Mouse (Mus musculus): ENCODE results near the gene Vps52. TPM values are rescaled to one million over a fixed set of nuclear protein-coding genes. Genes with fewer than 3 reads are reported as not detected.

Vps52 gene
- polyA plus RNA-seq, 1 experiment, result 24.4 TPM

DNA sequence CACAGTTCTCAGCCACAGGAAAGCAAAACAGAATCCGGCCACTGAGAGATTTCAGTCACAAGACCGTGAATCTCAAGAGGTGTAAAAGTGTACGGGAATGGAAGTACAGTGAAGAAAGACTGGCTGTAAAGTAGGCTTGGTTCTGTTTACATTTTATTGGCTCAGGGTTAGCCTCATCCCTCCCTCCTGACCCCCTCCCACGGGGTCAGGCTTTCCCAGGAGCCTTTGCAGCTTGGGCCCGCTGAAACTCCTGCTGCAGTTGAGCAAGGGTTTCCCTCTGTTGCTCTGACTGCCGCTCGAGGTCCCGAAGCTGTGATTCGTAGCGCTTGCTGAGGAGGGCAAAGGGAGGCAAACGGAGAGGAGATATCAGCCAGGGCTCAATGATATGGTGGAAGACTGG is 16.8 kb upstream of the Vps52 start:
- Histone ChIP-seq H3K36me3 (ENCODE audit: control insufficient read depth, insufficient read depth) (peaks cover 10% of the 10 kb centered on the region), H3K27me3 (ENCODE audit: control insufficient read depth, insufficient read depth, insufficient read length) (no peaks in the 10 kb centered on the region), H3ac (ENCODE audit: control insufficient read depth, insufficient read length, low read depth) (no peak overlapping the region), H3K79me2 (ENCODE audit: control insufficient read depth, insufficient read depth) (peaks cover 51% of the 10 kb centered on the region), H3K4me3 (ENCODE audit: insufficient read depth, poor library complexity, severe bottlenecking) (no peak overlapping the region), H3K79me3 (ENCODE audit: low read depth) (peaks cover 23% of the 10 kb centered on the region)
- TF ChIP-seq MYOG (IDR thresholded peaks at IDR 0.05; ENCODE audit: control insufficient read depth, extremely low read depth, insufficient read length) (no peak), CEBPB (IDR thresholded peaks at IDR 0.05; ENCODE audit: low read depth) (no peak), CTCF (IDR thresholded peaks at IDR 0.05; ENCODE audit: control insufficient read depth, insufficient read depth, insufficient read length) (no peak), MAX (IDR thresholded peaks at IDR 0.05) (no peak), MYOD1 (IDR thresholded peaks at IDR 0.05; ENCODE audit: control insufficient read depth, insufficient read length, low read depth) (no peak), USF1 (IDR thresholded peaks at IDR 0.05; ENCODE audit: low read depth) (no peak), FOSL1 (IDR thresholded peaks at IDR 0.05; ENCODE audit: insufficient read depth, low read length, poor library complexity, severe bottlenecking) (no peak)

- H3K4me3 ChIP-seq (ENCODE audit: insufficient read depth, poor library complexity, severe bottlenecking), result peak within 1 kb of the TSS; percentile 98
- no peaks in the 10 kb centered on the region for H3K27me3 ChIP-seq (ENCODE audit: control insufficient read depth, insufficient read depth, insufficient read length)
- peaks cover 10% of the 10 kb centered on the region for H3K36me3 ChIP-seq (ENCODE audit: control insufficient read depth, insufficient read depth)
- TF ChIP-seq MYOD1 (IDR thresholded peaks at IDR 0.05; ENCODE audit: control insufficient read depth, insufficient read length, low read depth), result no peak
- no peak for TF ChIP-seq MAX (IDR thresholded peaks at IDR 0.05)
- no peak for TF ChIP-seq FOSL1 (IDR thresholded peaks at IDR 0.05; ENCODE audit: insufficient read depth, low read length, poor library complexity, severe bottlenecking)
- no peak for TF ChIP-seq USF1 (IDR thresholded peaks at IDR 0.05; ENCODE audit: low read depth)
- TF ChIP-seq CEBPB (IDR thresholded peaks at IDR 0.05; ENCODE audit: low read depth), result no peak
- no peak for TF ChIP-seq MYOG (IDR thresholded peaks at IDR 0.05; ENCODE audit: control insufficient read depth, extremely low read depth, insufficient read length)
- no peak for TF ChIP-seq CTCF (IDR thresholded peaks at IDR 0.05; ENCODE audit: control insufficient read depth, insufficient read depth, insufficient read length)
- H3K79me3 ChIP-seq (ENCODE audit: low read depth), result peaks cover 23% of the 10 kb centered on the region
- peak within 1 kb of the TSS; percentile 83 for H3ac ChIP-seq (ENCODE audit: control insufficient read depth, insufficient read length, low read depth)
- H3K79me2 ChIP-seq (ENCODE audit: control insufficient read depth, insufficient read depth), result peaks cover 51% of the 10 kb centered on the region
Observed at GRCm38 (mm10) chr17:33940206-33940805, 15.3 kb upstream of the Vps52 start, which contains the start of the genes Pfdn6 and Wdr46. Gene Pfdn6, minus strand, starts transcription at chr17:33940343. Gene Wdr46, plus strand, starts transcription at chr17:33940660.

DNA sequence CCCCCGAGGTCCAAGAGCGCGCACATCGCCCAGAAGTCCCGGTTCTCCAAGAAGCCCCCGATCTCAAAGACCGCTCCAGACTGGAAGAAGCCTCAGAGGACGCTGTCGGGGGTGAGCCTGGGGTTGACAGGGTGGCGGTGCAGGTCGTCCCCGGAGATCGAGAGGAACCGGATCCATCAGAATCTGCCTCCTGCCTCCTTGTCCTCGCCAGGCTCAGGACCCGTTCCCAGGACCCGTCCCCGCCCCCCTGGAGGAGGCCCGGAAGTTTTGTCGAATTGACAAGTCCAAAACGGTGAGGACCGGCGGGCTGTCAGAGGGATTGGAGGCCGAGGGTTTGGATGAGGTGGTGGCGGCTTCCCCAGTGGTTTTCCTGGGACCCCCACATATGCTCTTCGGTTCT is 14.6 kb upstream of the Vps52 start:
- no peaks in the 10 kb centered on the region for H3K27me3 ChIP-seq (ENCODE audit: control insufficient read depth, insufficient read depth, insufficient read length)
- H3K36me3 ChIP-seq (ENCODE audit: control insufficient read depth, insufficient read depth), result peaks cover 12% of the 10 kb centered on the region
- H3ac ChIP-seq (ENCODE audit: control insufficient read depth, insufficient read length, low read depth), result peak overlapping the region; percentile 83
- peaks cover 51% of the 10 kb centered on the region for H3K79me2 ChIP-seq (ENCODE audit: control insufficient read depth, insufficient read depth)
- H3K79me3 ChIP-seq (ENCODE audit: low read depth), result peaks cover 23% of the 10 kb centered on the region
- no peak for TF ChIP-seq MAX (IDR thresholded peaks at IDR 0.05)
- TF ChIP-seq MYOD1 (IDR thresholded peaks at IDR 0.05; ENCODE audit: control insufficient read depth, insufficient read length, low read depth), result no peak
- no peak for TF ChIP-seq CEBPB (IDR thresholded peaks at IDR 0.05; ENCODE audit: low read depth)
- no peak for TF ChIP-seq FOSL1 (IDR thresholded peaks at IDR 0.05; ENCODE audit: insufficient read depth, low read length, poor library complexity, severe bottlenecking)
- H3K4me3 ChIP-seq (ENCODE audit: insufficient read depth, poor library complexity, severe bottlenecking), result peak overlapping the region; percentile 98

DNA sequence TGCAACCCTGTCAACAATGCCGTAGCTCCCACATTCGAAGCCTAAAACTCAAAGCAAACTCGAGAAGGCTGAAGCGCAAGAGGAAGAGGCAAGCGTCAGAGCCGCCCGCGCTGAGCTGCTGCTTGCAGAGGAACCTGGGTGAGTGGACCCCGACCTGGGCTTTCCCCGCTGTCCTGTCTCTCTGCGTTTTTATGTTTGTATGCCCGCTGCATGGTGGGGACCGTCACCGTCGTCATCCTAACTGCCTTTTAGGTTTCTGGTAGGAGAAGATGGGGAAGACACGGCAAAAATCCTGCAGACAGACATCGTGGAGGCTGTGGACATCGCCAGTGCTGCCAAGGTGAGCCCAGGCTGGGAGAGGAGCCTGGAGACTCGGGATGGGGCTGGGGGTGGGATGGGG is 14.2 kb upstream of the Vps52 start:
- Histone ChIP-seq H3K27me3 (ENCODE audit: control insufficient read depth, insufficient read depth, insufficient read length) (no peaks in the 10 kb centered on the region), H3K36me3 (ENCODE audit: control insufficient read depth, insufficient read depth) (peaks cover 16% of the 10 kb centered on the region), H3K4me3 (ENCODE audit: insufficient read depth, poor library complexity, severe bottlenecking) (peak overlapping the region; percentile 98)

DNA sequence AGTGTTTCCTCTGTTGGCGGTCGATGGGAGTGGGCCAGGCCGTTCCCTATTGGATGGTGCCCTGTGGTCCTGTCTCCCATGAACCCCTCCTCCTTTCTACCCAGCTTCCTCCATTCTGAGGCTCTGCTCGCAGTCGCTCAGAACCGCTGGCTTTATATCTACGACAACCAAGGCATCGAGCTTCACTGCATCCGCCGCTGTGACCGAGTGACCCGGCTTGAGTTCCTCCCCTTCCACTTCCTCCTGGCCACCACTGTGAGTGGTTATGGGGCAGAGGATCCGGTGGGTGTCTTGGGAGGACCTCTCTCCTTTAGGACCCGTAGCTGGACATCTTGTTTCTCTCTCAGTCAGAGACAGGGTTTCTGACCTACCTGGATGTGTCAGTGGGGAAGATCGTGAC is 12.2 kb upstream of the Vps52 start:
- no peak for TF ChIP-seq FOSL1 (IDR thresholded peaks at IDR 0.05; ENCODE audit: insufficient read depth, low read length, poor library complexity, severe bottlenecking)
- TF ChIP-seq USF1 (IDR thresholded peaks at IDR 0.05; ENCODE audit: low read depth), result no peak
- TF ChIP-seq CTCF (IDR thresholded peaks at IDR 0.05; ENCODE audit: control insufficient read depth, insufficient read depth, insufficient read length), result no peak
- no peak for TF ChIP-seq MAX (IDR thresholded peaks at IDR 0.05)
- TF ChIP-seq MYOG (IDR thresholded peaks at IDR 0.05; ENCODE audit: control insufficient read depth, extremely low read depth, insufficient read length), result no peak
- TF ChIP-seq CEBPB (IDR thresholded peaks at IDR 0.05; ENCODE audit: low read depth), result no peak
- no peak for TF ChIP-seq MYOD1 (IDR thresholded peaks at IDR 0.05; ENCODE audit: control insufficient read depth, insufficient read length, low read depth)
- Histone ChIP-seq H3K79me3 (ENCODE audit: low read depth) (peaks cover 23% of the 10 kb centered on the region), H3K79me2 (ENCODE audit: control insufficient read depth, insufficient read depth) (peaks cover 44% of the 10 kb centered on the region), H3K36me3 (ENCODE audit: control insufficient read depth, insufficient read depth) (peaks cover 26% of the 10 kb centered on the region), H3ac (ENCODE audit: control insufficient read depth, insufficient read length, low read depth) (no peak overlapping the region), H3K27me3 (ENCODE audit: control insufficient read depth, insufficient read depth, insufficient read length) (no peaks in the 10 kb centered on the region), H3K4me3 (ENCODE audit: insufficient read depth, poor library complexity, severe bottlenecking) (no peak overlapping the region)

More for the DNA sequence above, 14.2 kb upstream of the Vps52 start:
- peaks cover 51% of the 10 kb centered on the region for H3K79me2 ChIP-seq (ENCODE audit: control insufficient read depth, insufficient read depth)
- H3ac ChIP-seq (ENCODE audit: control insufficient read depth, insufficient read length, low read depth), result peak overlapping the region; percentile 83
- TF ChIP-seq MAX (IDR thresholded peaks at IDR 0.05) (no peak), MYOG (IDR thresholded peaks at IDR 0.05; ENCODE audit: control insufficient read depth, extremely low read depth, insufficient read length) (no peak), FOSL1 (IDR thresholded peaks at IDR 0.05; ENCODE audit: insufficient read depth, low read length, poor library complexity, severe bottlenecking) (no peak), CEBPB (IDR thresholded peaks at IDR 0.05; ENCODE audit: low read depth) (no peak), USF1 (IDR thresholded peaks at IDR 0.05; ENCODE audit: low read depth) (no peak), MYOD1 (IDR thresholded peaks at IDR 0.05; ENCODE audit: control insufficient read depth, insufficient read length, low read depth) (no peak), CTCF (IDR thresholded peaks at IDR 0.05; ENCODE audit: control insufficient read depth, insufficient read depth, insufficient read length) (no peak)
- H3K79me3 ChIP-seq (ENCODE audit: low read depth), result peaks cover 23% of the 10 kb centered on the region
